Mouse (Mus musculus): Measurements from ENCODE around the gene Hist1h2ab. TPM values are rescaled to one million over a fixed set of nuclear protein-coding genes. Genes with fewer than 3 reads are reported as not detected.
A peak's percentile ranks its signal among the peaks of the same experiment; 100 is the strongest.
"Not testable (repeated sequence)": the region's sequence is repeated elsewhere in the genome, so short reads cannot be mapped to it uniquely, and the experiment has no call there.

Gene Hist1h2ab
- polyA plus RNA-seq, 2 experiments, result 39.0 to 40.4 TPM

DNA sequence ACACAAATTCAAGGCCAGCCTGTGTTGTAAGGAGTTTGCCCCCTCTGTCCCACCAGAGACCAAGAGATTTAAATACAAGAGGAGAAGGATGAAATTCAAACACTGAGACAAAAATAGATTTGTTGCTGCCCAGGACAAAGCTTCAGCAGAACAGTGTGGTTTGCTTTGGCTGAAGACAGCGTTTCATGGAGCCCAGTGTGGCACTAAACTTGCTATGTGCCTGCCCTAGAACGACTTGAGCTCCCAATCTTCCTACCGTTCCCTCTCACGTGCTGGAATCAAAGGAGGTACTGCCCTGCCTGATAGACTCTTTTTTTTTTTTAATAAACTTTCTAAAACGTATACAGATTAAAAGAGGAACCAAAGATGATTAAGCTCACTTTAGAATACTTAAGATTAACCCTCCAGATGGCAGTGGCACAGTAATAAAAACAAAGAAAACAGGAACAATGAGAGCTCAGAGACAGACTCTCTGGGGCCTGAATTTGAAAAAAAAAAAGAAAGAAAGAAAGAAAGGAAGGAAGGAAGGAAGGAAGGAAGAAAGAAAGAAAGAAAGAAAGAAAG is 18.0 kb downstream of the Hist1h2ab start:
- no peaks in the 10 kb centered on the region for H3K27me3 ChIP-seq (ENCODE audit: control insufficient read depth, insufficient read depth, low read length)
- no peak overlapping the region for H3K4me2 ChIP-seq (replicated peaks; ENCODE audit: low read depth, low read length, severe bottlenecking)
- H3K4me3 ChIP-seq (replicated peaks; ENCODE audit: low read length), result no peak overlapping the region
- H3K4me1 ChIP-seq (ENCODE audit: control insufficient read depth, insufficient read depth, low read length), result peaks cover 6% of the 10 kb centered on the region
- H3K36me3 ChIP-seq (ENCODE audit: control insufficient read depth, insufficient read depth, low read length), result no peaks in the 10 kb centered on the region
- no peak for ATAC-seq (ENCODE audit: low FRiP score, low read depth)
- no peak overlapping the region for H3K9ac ChIP-seq (ENCODE audit: low read depth, low read length, severe bottlenecking)
- TF ChIP-seq POLR2A (IDR thresholded peaks at IDR 0.05; ENCODE audit: borderline replicate concordance, extremely low read depth, insufficient read depth, insufficient read length), result no peak
- no peaks in the 10 kb centered on the region for H3K9me3 ChIP-seq (ENCODE audit: control insufficient read depth, low read length)
- no peak overlapping the region for H3K27ac ChIP-seq (replicated peaks; ENCODE audit: low read depth, low read length)
- DNase-seq (ENCODE audit: low spot score), result no peak
- WGBS, result 53% methylated on average over 5 of the region's 5 CpGs

DNA sequence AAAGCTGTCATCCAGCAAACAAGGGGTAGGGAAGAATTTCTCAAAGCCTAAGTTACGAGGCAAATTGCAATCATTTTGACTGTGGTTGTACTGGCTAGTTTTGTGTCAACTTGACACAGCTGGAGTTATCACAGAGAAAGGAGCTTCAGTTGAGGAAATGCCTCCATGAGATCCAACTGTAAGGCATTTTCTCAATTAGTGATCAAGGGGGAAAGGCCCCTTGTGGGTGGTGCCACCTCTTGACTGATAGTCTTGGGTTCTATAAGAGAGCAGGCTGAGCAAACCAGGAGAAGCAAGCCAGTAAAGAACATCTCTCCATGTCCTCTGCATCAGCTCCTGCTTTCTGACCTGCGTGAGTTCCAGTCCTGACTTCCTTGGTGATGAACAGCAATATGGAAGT is 18.7 kb downstream of the Hist1h2ab start, which contains the start of gene Trim38:
Gene Trim38, plus strand, starts transcription at position 301 of the 400 bp plus-strand sequence.
- H3K9me3 ChIP-seq (ENCODE audit: control insufficient read depth, low read length); H3K4me3 ChIP-seq (replicated peaks; ENCODE audit: low read length); H3K4me2 ChIP-seq (replicated peaks; ENCODE audit: low read depth, low read length, severe bottlenecking); ATAC-seq (ENCODE audit: low FRiP score, low read depth); H3K4me1 ChIP-seq (ENCODE audit: control insufficient read depth, insufficient read depth, low read length); H3K27me3 ChIP-seq (ENCODE audit: control insufficient read depth, insufficient read depth, low read length); H3K27ac ChIP-seq (replicated peaks; ENCODE audit: low read depth, low read length); H3K9ac ChIP-seq (ENCODE audit: low read depth, low read length, severe bottlenecking); DNase-seq (ENCODE audit: low spot score); H3K36me3 ChIP-seq (ENCODE audit: control insufficient read depth, insufficient read depth, low read length): not testable (repeated sequence)
- WGBS, result 87% methylated on average over 2 of the region's 2 CpGs

DNA sequence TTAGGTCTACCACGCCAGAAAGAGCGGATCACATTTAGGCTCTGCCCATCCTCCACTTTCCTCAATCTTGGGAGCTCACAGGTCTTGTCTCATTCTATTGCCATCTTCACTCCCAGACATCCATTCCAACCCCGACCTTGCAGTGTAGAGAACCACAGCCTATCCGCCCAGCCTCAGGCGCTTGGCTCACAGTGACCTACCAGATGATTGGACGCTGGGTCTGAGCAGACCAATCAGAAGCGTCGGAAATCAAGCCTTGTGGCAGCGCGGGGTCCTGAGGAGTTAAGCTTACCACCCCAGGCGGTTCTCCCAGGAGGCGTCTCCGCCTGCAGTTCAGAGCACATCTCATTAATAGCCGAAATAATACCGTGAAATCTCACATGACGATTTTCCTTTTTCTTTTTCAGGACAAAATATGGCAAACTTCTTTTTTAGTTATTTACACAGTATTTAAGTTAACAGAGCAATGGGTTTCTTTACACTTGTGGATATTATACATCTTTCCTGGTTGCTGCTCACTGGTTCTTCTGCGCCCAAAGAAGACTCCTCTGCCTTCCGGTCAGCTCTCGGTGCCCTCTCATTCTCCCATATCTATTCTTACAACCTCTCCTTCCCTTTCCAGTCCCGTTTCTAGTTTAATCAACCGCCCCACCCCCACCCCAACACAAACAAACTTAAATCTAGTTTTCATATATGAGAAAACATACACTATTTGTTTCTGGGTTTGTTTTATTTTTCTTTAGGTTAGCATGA is 21.8 kb downstream of the Hist1h2ab start:
- Histone ChIP-seq H3K9me3 (ENCODE audit: control insufficient read depth, low read length) (no peaks in the 10 kb centered on the region), H3K36me3 (ENCODE audit: control insufficient read depth, insufficient read depth, low read length) (no peaks in the 10 kb centered on the region), H3K4me1 (ENCODE audit: control insufficient read depth, insufficient read depth, low read length) (no peaks in the 10 kb centered on the region), H3K27me3 (ENCODE audit: control insufficient read depth, insufficient read depth, low read length) (no peaks in the 10 kb centered on the region), H3K4me3 (replicated peaks; ENCODE audit: low read length) (peak overlapping the region; percentile 7; the same call in 1 of the 2 replicates), H3K27ac (replicated peaks; ENCODE audit: low read depth, low read length) (no peak overlapping the region), H3K4me2 (replicated peaks; ENCODE audit: low read depth, low read length, severe bottlenecking) (peak overlapping the region; percentile 25), H3K9ac (ENCODE audit: low read depth, low read length, severe bottlenecking) (no peak overlapping the region)
- DNase-seq (ENCODE audit: low spot score) (peak; percentile 55), ATAC-seq (ENCODE audit: low FRiP score, low read depth) (peak; percentile 87)
- TF ChIP-seq POLR2A (IDR thresholded peaks at IDR 0.05; ENCODE audit: borderline replicate concordance, extremely low read depth, insufficient read depth, insufficient read length), result no peak
- WGBS, result 23% methylated on average over 21 of the region's 21 CpGs

DNA sequence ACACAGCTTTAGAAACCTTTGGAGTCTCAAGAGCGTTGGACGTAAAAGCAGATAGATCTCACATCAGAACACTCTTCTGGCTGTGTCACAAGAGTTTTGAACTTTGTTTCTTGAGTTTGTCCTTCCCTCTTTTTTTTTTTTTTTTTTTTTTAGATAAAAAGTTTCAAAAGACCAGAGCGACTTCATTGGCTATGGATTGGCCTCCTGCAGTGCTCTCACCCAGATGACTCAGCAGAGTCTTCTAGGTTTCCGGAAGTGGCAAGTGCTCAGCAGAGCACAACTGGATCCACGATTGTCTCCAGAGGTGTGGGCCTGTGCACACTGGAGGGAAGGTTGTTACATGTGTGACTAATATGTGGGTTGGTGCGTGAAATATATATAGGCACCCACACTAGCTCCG is 27.4 kb downstream of the Hist1h2ab start:
- Histone ChIP-seq H3K36me3 (ENCODE audit: control insufficient read depth, insufficient read depth, low read length) (no peaks in the 10 kb centered on the region), H3K4me1 (ENCODE audit: control insufficient read depth, insufficient read depth, low read length) (no peaks in the 10 kb centered on the region), H3K4me3 (replicated peaks; ENCODE audit: low read length) (no peak overlapping the region), H3K9me3 (ENCODE audit: control insufficient read depth, low read length) (no peaks in the 10 kb centered on the region), H3K4me2 (replicated peaks; ENCODE audit: low read depth, low read length, severe bottlenecking) (no peak overlapping the region), H3K27me3 (ENCODE audit: control insufficient read depth, insufficient read depth, low read length) (no peaks in the 10 kb centered on the region), H3K27ac (replicated peaks; ENCODE audit: low read depth, low read length) (no peak overlapping the region), H3K9ac (ENCODE audit: low read depth, low read length, severe bottlenecking) (no peak overlapping the region)
- no peak for DNase-seq (ENCODE audit: low spot score)
- TF ChIP-seq POLR2A (IDR thresholded peaks at IDR 0.05; ENCODE audit: borderline replicate concordance, extremely low read depth, insufficient read depth, insufficient read length), result no peak
- ATAC-seq (ENCODE audit: low FRiP score, low read depth), result no peak
- 93% methylated on average over 7 of the region's 7 CpGs for WGBS

DNA sequence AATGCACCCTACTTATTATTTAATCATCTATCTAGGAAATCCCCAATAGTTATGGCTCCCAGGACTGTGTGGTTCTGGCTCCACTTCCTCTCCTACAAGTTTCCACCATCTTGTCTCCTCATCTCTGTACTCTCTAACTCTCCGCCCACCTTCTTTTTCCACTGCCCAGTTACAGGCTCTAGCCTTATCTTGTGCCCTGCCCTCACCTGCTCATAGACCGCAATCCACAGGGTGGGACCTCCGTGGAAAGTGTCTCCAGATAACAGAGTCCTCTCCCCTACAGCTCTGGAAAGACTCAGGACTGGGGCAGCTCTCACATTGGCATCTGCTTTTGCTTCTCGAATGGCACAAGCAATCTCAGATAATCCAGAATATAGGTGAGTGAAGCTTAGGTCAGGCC is 28.1 kb downstream of the Hist1h2ab start:
- Histone ChIP-seq H3K4me3 (replicated peaks; ENCODE audit: low read length) (no peak overlapping the region), H3K9ac (ENCODE audit: low read depth, low read length, severe bottlenecking) (no peak overlapping the region), H3K36me3 (ENCODE audit: control insufficient read depth, insufficient read depth, low read length) (no peaks in the 10 kb centered on the region), H3K27me3 (ENCODE audit: control insufficient read depth, insufficient read depth, low read length) (no peaks in the 10 kb centered on the region), H3K9me3 (ENCODE audit: control insufficient read depth, low read length) (no peaks in the 10 kb centered on the region), H3K4me1 (ENCODE audit: control insufficient read depth, insufficient read depth, low read length) (no peaks in the 10 kb centered on the region), H3K4me2 (replicated peaks; ENCODE audit: low read depth, low read length, severe bottlenecking) (no peak overlapping the region), H3K27ac (replicated peaks; ENCODE audit: low read depth, low read length) (no peak overlapping the region)
- no peak for ATAC-seq (ENCODE audit: low FRiP score, low read depth)
- WGBS, result 83% methylated on average over 4 of the region's 4 CpGs
- DNase-seq (ENCODE audit: low spot score), result no peak
- TF ChIP-seq POLR2A (IDR thresholded peaks at IDR 0.05; ENCODE audit: borderline replicate concordance, extremely low read depth, insufficient read depth, insufficient read length), result no peak

All from limb, embryonic 14.5 days (tissue).